Mouse (Mus musculus): Measurements from ENCODE around the gene Rpl13a. TPM values are rescaled to one million over a fixed set of nuclear protein-coding genes. Genes with fewer than 3 reads are reported as not detected.
"Not testable (repeated sequence)": the region's sequence is repeated elsewhere in the genome, so short reads cannot be mapped to it uniquely, and the experiment has no call there.

Rpl13a gene
- 3,442 and 3,633 TPM in 2 replicates for polyA plus RNA-seq (2012; rRNA removed)

DNA sequence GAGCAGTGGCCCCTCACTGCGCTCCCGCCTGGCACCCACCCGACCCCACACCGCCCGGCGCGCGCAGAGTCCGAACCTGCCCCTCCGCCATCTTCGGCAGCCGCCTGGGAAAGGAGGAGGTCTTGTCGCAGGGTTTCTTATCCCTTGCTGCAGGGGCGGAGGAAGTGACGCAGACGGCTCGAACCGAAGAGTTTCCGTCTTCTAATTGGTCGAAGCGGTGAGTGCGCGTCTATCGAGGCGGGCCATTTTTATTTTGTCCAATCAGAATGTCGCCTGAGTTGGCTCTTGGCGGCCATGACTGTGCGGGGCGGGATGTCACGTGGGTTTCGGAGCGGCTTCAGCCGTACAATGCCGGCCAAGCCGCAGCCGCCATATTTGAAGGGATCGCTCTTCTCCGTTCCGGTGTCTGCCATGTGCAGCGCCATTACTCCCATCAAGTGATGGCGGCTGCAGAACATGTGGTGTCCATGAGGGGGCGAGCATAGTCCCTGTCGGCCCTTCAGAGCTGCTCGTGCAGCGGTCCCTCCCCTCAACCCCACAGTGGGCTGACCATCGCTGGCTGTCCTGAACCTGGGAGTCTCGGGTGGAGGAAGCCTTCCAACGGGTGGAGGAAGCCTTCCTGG lies at the start of gene Rpl13a:
TSS of gene Rpl13a (minus strand) at position 138 of the 623 bp plus-strand sequence.
- DNase-seq (ENCODE audit: low spot score) = peak; percentile 94

DNA sequence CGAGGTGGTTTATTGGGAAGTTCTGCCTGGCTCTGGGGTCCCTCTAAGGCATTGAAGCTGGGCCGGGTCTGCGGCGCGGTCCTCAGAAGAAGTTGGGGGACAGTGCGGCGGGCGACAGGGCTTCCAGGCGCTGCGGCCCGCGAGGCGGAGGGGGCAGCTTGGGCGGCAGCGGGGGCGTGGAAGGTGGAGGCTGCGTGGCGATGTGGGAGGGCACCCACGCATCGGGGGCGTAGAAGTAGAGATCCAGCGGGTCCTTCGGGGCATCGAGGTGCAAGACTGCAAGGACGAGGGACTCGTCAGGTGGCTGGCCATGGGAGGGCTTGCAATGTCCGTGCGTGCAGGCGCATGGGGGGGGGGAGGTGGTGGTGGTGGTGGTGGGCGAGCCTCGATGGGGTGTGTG lies 47.8 kb upstream of the Rpl13a start:
- no peak for DNase-seq (ENCODE audit: low spot score)

DNA sequence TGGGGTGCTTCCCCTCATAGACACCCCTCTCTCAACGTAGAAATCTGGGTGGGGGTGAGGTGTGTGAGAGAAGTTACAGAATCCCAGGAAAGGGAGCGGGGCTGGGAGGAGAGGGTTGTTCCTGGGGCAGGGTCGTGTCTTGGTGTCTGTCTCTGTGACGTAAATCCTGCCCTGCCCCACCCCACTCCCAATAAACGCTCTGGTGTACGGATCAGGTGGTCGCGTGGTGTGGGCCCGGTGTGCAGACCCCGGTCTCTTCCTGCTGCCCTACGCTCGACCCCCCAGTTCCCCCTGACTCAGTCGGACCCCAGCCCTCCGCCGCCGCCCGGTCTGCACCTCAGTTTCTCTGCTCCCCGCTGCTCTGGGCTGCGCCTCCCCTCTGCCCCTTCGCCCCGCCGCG lies 47.4 kb upstream of the Rpl13a start:
- no peak for DNase-seq (ENCODE audit: low spot score)

DNA sequence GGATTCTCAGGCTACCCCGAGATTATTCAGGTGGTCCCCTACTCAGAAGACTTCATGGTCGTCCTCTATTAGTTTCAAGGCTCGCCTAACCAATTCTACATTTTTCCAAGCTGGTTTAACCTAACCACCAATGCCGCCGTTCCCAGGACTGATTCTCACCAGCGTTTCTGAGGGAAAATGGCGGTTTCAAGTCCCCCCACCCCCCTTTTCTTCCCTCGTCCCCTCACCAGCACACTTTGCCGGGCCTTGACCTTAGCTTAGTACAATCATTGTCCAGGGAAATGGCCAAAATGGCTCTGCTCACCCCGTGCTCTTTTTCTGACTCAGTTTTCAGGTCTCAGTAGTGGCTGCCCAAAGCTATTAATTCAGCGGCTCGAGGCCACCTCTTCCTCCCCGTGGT lies 46.8 kb upstream of the Rpl13a start:
- no peak for DNase-seq (ENCODE audit: low spot score)

DNA sequence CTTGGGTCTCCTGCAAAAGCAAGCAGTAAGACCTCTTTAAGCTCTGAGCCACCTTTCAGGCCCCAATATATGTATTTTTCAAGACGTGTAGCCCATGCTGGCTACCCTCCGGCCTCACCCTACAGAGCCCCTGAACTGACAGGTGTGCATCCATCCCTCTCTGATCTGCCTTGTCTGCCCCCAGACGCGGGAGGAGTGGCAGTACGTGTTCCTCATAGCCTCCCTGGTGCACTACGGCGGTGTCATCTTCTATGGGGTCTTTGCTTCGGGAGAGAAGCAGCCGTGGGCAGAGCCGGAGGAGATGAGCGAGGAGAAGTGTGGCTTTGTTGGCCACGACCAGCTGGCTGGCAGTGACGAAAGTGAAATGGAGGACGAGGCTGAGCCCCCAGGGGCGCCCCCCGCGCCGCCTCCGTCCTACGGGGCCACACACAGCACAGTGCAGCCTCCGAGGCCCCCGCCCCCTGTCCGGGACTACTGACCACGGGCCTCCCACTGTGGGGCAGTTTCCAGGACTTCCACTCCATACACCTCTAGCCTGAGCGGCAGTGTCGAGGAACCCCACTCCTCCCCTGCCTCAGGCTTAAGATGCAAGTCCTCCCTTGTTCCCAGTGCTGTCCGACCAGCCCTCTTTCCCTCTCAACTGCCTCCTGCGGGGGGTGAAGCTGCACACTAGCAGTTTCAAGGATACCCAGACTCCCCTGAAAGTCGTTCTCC lies 46.2 kb upstream of the Rpl13a start:
- no peak for DNase-seq (ENCODE audit: low spot score)

DNA sequence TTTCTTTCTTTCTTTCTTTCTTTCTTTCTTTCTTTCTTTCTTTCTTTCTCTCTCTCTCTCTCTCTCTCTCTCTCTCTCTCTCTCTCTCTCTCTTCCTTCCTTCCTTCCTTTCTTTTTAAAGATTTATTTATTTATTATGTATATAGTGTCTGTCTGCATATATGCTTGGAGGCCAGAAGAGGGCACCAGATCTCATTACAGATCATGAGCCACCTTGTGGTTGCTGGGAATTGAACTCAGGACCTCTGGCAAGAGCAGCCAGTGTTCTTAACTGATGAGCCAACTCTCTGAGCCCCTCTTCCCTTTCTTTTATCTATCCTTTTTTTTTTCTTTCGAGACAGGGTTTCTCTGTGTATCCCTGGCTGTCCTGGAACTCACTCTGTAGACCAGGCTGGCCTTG lies 45.2 kb upstream of the Rpl13a start:
- not testable (repeated sequence) for DNase-seq (ENCODE audit: low spot score)

DNA sequence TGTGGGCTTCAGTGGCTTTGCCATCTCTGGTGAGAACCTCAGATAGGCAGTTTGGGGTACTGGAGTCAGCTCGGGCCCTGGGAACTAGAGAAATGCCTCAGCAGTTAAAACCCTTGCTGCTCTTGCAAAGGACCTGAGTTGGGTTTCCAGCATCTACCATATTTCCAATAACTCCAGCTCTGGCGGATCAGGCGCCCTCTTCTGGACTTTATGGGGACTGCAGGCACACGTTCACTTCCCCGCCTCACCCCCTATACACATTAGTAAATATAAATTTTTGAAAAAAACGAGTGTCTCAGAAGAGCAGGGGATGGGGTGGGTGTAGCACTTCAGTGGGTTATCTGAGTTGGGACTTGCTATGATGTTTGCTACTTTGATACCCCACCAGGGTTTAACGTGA lies 44.4 kb upstream of the Rpl13a start:
- no peak for DNase-seq (ENCODE audit: low spot score)

DNA sequence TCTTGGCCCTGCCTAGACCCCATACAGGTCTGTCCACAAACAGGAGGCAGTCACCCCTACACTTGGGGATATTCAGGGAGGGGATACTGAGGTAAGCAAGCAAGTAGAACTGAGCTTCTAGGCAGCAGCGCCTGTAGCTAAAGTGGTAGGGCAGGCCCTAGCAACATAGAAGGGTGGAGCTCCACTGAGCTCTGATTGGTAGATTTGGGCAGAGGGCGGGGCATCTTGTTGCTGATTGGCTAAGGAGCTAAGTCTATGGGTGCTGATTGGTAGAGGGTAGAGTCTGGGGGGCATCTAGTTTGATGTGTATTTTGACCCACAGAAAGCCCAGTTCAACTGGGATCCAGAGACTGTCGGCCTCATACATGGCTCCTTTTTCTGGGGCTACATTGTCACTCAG lies 40.9 kb upstream of the Rpl13a start:
- DNase-seq (ENCODE audit: low spot score) = no peak

DNA sequence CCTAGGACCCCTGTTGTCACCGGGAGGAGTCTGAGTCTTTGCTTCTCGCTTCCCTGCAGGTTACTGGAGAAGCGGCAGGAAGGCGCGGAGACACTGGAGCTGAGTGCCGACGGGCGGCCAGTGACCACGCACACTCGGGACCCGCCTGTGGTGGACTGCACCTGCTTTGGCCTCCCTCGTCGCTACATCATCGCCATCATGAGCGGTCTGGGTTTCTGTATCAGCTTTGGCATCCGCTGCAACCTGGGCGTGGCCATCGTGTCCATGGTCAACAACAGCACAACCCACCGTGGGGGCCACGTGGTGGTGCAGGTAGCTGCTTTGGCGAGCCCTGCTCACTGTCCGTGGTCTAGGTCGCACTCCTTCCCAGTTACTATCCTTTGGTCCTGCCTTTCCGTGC lies 40.1 kb upstream of the Rpl13a start:
- no peak for DNase-seq (ENCODE audit: low spot score)

DNA sequence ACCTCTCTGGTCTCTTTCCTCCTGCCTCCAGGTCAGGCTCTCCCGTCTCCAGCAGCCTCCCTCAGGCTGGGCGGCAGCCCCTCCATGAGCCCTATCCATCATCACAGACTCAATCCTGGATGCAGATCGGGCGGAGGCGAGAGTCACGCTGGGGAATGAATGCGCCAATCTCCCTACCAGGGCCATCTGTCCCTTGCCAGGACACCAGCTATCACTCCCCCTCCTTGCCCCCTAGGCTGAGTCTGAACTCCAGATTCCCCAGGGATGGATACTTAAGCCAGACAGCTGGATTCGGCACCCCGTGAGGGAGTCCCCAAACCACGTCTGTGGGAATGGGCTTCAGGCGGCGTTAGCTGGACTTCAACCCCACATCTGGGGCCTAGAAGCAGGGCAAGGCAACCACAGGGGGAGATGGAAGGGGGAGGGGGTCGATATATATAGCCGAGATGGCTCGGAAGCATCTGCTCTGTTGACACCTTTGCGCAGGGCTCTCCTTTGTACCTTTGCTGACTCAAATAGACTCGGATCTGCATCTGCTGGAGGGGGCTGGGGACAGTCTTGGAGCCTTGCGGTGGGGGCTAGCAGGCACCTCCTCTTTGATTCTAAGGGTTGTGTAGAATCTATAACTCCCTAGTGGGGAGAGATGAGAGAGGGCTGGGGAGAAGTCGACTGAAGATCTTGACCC lies 39.3 kb upstream of the Rpl13a start:
- DNase-seq (ENCODE audit: low spot score) = no peak

DNA sequence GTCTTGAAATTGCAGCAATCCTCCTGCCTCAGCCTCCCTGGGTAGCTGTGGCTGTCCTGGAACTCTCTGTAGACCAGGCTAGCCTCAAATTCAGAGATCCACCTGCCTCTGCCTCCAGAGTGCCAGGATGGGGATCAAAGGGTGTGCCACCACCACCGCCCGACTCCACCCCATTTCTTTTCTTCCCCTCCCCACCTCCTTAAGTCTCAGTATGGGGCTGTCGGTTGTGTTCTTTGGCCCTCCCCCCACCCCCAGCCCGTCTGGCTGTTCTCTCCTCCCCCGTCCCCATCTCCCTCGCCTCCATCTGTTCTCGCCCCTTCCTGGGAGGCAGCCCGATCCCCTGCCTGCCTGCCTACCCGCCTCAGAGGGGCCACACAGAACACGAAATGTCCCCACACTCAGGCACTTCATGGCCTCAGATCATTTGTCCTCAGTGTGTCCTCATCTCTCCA lies 38.4 kb upstream of the Rpl13a start:
- DNase-seq (ENCODE audit: low spot score) = no peak

DNA sequence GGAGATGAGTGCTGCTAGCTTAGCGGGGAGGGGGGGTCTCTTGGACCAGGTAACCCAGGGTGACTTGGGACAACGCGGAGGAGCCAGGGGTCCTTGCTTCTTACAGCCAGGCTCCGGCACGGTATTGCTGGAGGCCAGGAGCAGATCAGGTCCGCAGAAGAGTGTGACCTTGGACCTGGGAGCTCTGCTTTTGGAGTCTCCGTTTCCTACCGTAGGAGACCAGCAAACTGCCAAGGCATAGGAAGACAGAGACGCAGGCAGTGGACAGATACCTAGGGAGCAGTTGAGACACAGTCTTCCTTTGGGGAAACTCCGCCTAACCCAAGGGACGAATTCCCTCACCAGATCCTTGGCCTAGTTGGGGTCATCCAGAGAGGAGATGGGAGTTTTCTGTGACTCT lies 37.1 kb upstream of the Rpl13a start:
- no peak for DNase-seq (ENCODE audit: low spot score)

DNA sequence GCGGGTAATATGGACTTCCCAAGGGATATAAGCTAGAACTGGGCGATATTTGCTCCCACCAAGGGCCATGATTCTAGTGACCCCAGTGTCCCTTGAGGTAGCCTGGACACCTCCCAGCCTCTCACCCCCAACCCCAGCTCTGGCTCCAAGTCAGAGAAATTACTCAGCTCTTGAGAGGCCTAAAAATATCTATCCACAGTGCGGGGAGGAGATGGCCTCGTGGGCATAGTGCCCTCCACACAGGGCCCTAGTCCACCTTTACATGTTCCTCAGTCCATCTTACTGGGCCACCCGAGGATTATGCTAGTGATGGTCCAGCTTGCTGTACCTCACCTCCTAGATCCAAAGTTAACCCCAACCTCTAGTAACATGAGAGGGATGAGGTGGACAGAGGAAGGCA lies 36.3 kb upstream of the Rpl13a start:
- no peak for DNase-seq (ENCODE audit: low spot score)

DNA sequence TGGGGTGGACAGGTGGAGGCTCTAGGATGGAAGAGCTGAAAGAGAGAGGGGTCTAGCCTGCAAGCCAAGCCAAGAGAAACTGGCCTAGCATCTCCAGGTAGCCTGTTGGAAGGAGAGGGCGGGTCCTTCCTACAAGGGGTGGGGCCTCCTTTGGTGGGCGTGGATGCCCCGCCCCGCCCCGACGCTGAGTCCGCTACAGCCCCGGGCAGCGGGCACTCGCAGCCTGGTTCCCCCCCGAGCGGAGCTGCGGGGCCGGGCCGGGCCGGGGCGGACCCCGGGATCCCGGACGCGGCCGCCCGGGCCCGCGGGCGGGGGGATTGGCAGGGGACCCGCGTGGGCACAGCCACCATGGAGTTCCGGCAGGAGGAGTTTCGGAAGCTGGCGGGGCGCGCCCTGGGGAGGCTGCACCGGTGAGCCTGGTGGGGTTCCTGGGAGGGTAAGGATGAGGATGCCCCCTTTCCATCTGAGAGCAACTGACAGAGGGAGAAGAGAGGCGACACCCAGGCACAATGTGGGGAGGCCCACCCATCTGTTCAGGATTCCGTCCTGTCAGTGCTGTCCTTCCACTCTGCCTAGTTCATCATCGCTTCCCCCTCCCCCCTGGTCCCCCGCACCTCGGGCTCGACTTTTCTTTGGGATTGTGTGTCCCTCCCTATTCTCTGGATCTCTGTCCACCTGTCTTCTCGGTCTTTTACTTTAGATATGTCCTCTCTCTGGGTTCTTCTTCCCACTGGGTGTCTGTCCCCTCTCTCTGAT lies 35.4 kb upstream of the Rpl13a start, which contains the start of gene Slc17a7:
TSS of gene Slc17a7 (plus strand) at position 215 of the 756 bp plus-strand sequence.
- DNase-seq (ENCODE audit: low spot score) = no peak

DNA sequence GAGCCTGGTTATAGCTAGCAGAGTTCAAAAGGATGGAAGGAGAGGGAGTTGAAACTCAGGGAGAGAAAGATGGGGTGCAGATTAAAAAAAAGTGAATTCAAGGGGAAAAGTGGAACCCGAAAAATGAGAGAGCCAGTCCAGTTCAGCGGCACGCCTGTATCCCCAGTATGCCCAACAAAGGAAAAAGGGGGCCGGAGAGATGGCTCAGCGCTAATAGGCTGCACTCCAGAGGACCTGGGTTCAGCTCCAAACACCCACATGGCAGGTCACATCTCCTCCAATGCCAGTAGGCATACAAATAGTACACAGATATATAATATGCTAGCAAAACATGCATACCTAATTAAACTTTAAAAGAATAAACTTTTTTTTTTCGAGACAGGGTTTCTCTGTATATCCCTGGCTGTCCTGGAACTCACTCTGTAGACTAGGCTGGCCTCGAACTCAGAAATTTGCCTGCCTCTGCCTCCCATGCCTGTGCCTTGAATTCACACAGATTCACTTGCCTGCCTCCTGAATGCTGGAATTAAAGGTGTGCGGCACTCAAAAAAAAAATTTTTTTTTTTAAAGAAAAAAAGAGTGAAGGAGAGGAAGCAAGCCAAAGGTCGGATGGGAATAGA lies 34.5 kb upstream of the Rpl13a start:
- no peak for DNase-seq (ENCODE audit: low spot score)

DNA sequence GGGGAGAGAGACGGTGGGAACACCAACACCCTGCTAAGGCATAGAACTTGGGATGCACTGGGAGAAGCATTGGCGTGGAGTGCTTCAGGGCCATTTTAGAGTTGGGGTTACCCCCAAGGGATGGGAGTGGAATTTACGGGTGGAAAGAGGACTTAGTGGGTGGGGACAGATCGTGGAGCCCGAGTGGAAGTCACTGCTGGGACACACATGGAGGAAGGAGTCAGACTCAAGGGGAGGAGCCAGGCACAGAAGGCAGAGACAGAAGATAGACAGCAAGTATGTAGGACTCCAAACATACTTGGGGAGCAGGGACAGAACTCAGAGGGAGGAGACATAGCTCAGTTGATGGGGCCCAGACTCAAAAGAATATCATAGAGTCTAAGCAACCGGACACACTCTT lies 34.0 kb upstream of the Rpl13a start:
- no peak for DNase-seq (ENCODE audit: low spot score)

DNA sequence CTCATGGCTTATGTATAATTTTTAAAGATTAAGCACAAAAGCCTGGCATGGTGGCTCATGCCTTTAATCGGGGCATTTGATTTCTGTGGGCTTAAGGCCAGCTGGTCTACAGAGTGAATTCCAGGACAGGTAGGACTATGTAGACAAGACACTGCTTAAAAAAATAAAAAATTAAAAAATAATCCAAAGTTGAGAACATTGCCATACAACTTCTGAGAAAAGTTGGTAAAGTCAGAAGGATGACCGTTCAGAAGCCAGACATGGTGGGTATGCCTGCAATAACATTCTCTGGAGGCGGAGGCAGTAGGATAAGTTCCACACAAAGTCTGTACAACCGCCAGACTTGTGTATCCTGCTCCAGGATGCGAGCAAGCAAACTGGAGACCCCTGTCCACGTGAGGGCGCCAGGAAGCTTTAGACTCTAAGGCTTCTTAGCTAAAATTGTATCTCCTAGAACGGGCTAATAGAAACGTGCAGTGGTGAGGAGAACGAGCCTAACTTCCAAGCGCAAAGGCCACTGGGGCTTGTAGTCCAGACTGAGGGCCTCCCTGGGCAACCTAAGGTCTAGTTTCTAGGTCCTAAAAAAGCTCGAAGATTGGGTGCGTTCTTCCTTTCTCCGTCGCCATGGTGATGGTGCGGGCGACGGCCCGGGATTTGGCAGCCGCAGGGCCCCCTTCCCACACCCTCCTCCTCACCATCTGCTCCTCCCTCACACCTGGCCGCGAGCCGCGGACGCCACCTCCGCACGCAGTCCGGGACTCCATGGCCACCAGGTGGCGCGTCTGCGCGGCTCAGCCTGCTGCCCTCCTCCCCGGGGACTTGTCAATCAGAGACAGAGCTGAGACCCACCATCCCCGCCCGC lies 33.3 kb upstream of the Rpl13a start:
- peak; percentile 88 for DNase-seq (ENCODE audit: low spot score)

DNA sequence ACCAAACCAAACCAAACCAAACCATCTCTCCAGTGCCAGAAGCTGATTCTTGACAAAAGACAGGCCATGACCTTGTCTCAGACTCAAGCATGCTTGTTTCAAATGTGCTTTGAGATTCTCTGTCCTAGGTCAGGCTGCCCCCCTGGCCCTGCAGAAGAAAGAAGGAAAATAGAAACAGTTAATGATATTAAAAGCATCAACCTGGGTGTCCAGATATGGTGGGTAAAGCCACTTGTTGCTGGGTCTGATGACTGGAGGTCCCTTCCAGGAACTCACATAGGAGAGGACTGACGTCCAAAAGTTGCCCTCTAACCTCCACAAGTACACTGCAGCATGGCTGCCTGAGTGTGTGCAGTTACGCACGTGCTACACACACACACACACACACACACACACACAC lies 32.3 kb upstream of the Rpl13a start:
- DNase-seq (ENCODE audit: low spot score) = no peak

DNA sequence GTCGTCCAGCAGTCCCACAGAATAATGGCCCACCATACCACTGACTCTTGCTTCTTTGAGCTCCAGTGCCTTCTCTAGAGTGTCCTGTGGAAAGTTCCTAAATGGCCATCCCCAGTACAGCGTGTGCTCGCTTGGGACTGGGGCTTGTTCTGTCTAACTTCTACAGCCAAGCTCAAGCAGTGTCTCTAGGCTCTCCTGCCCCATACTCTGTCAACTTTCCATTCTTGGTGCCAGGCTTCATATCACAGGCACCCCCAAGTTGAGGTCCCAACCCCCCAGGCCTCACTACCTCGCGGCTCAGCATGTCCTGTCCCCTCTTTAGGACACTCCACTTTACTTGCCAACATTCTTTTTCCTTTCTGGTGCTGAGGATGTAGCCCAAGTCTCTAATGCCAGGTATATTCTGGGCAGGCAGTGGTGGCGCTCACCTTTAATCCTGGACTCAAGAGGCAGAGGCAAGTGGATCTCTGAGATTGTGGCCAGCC lies 31.8 kb upstream of the Rpl13a start:
- no peak for DNase-seq (ENCODE audit: low spot score)

DNA sequence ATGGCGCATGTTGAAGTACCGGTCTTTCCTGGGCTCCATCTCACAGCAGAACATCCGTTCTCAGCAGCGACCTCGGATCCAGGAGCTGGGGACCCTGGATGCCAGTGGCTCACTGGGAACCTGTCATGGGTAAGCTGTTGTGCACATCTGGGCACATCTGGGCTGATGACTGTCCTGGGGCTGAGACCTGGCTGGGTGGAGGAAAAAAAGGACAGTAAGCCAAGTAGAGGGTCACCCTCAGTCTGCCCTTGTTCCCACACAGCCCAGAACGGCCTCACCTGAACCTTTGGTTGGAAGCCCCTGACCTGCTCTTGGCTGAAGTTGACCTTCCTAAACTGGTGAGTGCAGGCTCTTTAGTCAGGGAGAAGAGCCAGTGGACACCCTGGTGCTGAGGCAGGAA lies 30.4 kb upstream of the Rpl13a start:
- DNase-seq (ENCODE audit: low spot score) = no peak

DNA sequence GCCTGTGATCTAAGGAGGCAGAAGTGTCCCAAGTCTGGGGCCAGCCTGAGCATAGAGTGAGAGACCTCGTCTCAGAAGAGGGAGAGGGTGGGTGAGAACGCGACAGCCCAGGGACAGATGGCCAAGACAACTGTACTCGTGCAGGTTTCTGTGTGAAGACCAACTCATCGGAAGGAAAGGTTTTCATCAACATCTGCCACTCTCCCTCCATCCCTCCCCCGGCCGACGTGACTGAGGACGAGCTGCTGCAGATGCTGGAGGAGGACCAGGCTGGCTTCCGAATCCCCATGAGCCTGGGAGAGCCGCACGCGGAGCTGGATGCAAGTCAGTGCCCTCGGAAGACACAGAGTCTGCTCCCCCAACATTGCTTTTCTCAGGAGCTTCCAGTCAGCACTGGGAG lies 28.9 kb upstream of the Rpl13a start:
- DNase-seq (ENCODE audit: low spot score) = no peak
